In the genomic region with DNA sequence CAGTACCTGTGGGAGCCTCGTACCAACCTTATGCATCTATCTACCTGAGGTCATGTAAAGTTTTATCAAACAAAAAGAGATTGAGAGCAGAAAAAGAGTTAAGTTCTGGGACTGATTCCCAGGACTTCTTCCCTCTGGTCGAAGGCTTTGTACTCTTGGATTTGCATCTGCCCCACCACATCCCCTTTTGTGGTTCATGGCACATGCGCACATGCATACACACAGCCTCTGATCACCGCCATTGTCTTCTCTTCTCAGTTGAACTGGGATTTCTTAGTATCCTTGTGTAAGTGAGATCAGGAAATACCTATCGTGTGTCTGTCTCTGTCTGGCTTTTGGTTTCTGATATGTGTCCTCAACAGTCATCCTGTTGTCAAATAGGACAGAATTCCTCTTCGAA, we compare ENCODE assay signal across 27 mouse cellular contexts. TPM values are rescaled to one million over a fixed set of nuclear protein-coding genes. Genes with fewer than 3 reads are reported as not detected.
A peak's percentile ranks its signal among the peaks of the same experiment; 100 is the strongest.
DNase-seq lines count a peak whose midpoint lies in the region; ATAC-seq and TF ChIP-seq lines count a peak whose summit lies in the region.
"Had no signal": no experiment of that assay in that cellular context is flagged by ENCODE, and none has a peak within 500 bp of the region (broad histone marks: within the 10 kb centered on the region; RNA-seq: fewer than 3 reads in every experiment).

No protein-coding gene starts in this region.

- TF ChIP-seq RAD21 in MEL (IDR thresholded peaks at IDR 0.05; ENCODE audit: low read depth, low read length) = no peak

- no peak overlapping the region for H3K27ac ChIP-seq in MEL (ENCODE audit: control insufficient read depth, low read depth, low read length)
- H3K27ac ChIP-seq: embryonic facial prominence, embryonic 12.5 days; embryonic facial prominence, embryonic 15.5 days; forebrain, embryonic 15.5 days; heart, adult 2 months; heart, embryonic 10.5 days; heart, embryonic 13.5 days; hindbrain, embryonic 12.5 days; hindbrain, embryonic 15.5 days had no signal

- intact Hi-C loops in left cerebral cortex, postnatal 10 days (cut with DNase I) = no loop called here

- TF ChIP-seq CTCF in MEL (IDR thresholded peaks at IDR 0.05 in 2 of 3, conservative IDR thresholded peaks at IDR 0.05 in 1 of 3; ENCODE audit: control insufficient read depth in 1 of 3, insufficient read depth in 1 of 3, low read depth in 2 of 3, low read length in 3 of 3, poor library complexity in 1 of 3, severe bottlenecking in 1 of 3) = no peak

- H3K4me1 ChIP-seq in MEL (ENCODE audit: control insufficient read depth in 1 of 2, insufficient read depth in 2 of 2, low read length in 2 of 2) = peaks cover 0 to 7% of the 10 kb centered on the region in 2 experiments; a peak in 2 of 4 replicates
- H3K4me1 ChIP-seq: embryonic facial prominence, embryonic 12.5 days; embryonic facial prominence, embryonic 15.5 days had no signal

- H3K79me2 ChIP-seq in MEL (ENCODE audit: control insufficient read depth, insufficient read depth, low read length, poor library complexity) = no peaks in the 10 kb centered on the region

- no peak overlapping the region for H3K9ac ChIP-seq in MEL (ENCODE audit: control insufficient read depth, low read depth, low read length, poor library complexity, severe bottlenecking)
- H3K9ac ChIP-seq: embryonic facial prominence, embryonic 12.5 days; embryonic facial prominence, embryonic 15.5 days; forebrain, embryonic 15.5 days; heart, embryonic 13.5 days; hindbrain, embryonic 12.5 days; hindbrain, embryonic 15.5 days had no signal

- H3K9me3 ChIP-seq in MEL (replicated peaks; ENCODE audit: insufficient read depth, low read length) = no peaks in the 10 kb centered on the region
- H3K9me3 ChIP-seq: embryonic facial prominence, embryonic 12.5 days; embryonic facial prominence, embryonic 15.5 days; forebrain, embryonic 15.5 days; heart, embryonic 10.5 days; hindbrain, embryonic 12.5 days; hindbrain, embryonic 15.5 days had no signal

- no peak for TF ChIP-seq POLR2A in MEL (IDR thresholded peaks at IDR 0.05; ENCODE audit: control insufficient read depth in 1 of 2, insufficient read depth in 1 of 2, low read depth in 1 of 2, low read length in 2 of 2, poor library complexity in 1 of 2)

- peaks cover 0 to 2% of the 10 kb centered on the region in 2 experiments; a peak in 1 of 4 replicates for H3K36me3 ChIP-seq in MEL (ENCODE audit: control insufficient read depth in 1 of 2, insufficient read depth in 2 of 2, low read length in 2 of 2)
- H3K36me3 ChIP-seq: embryonic facial prominence, embryonic 12.5 days; embryonic facial prominence, embryonic 15.5 days; forebrain, embryonic 15.5 days; heart, embryonic 10.5 days; heart, embryonic 13.5 days; hindbrain, embryonic 12.5 days; hindbrain, embryonic 15.5 days had no signal

- ATAC-seq in common myeloid progenitor, adult 5-6 weeks (replicated peaks; ENCODE audit: low read depth, poor library complexity, severe bottlenecking) = 0 out of 2 replicates have a peak, but pooled peaks have one; percentile 73
- ATAC-seq in megakaryocyte progenitor cell, adult 5-6 weeks (replicated peaks; ENCODE audit: poor library complexity) = peak; percentile 46
- ATAC-seq: forebrain, embryonic 15.5 days; intestine, postnatal 0 days; Patski had no signal

- H3K27me3 ChIP-seq in MEL (ENCODE audit: control insufficient read depth in 1 of 2, insufficient read depth in 2 of 2, low read length in 2 of 2) = no peaks in the 10 kb centered on the region; a peak in 1 of 4 replicates
- H3K27me3 ChIP-seq: embryonic facial prominence, embryonic 12.5 days; embryonic facial prominence, embryonic 15.5 days; forebrain, embryonic 15.5 days; heart, embryonic 13.5 days; hindbrain, embryonic 12.5 days; hindbrain, embryonic 15.5 days had no signal

- peak; percentile 67 for DNase-seq in heart, adult 11 months
- DNase-seq in heart, postnatal 4 days = no peak
- peak; percentile 17 for DNase-seq in MEL (ENCODE audit: low read depth, low spot score)
- DNase-seq in yolk sac, embryonic 10.5 days (ENCODE audit: low spot score) = no peak
- no peak for DNase-seq in frontal cortex, postnatal 14 days (ENCODE audit: low spot score in 2 of 2)
- DNase-seq in left cerebral cortex, postnatal 10 days (ENCODE audit: extremely low spot score in 1 of 2, low spot score in 2 of 2) = no peak
- DNase-seq: adrenal gland, adult 2 months; adrenal gland, postnatal 14 days; B cell, adult 2 months; cerebellum, adult 11-12 months; cerebellum, adult 8-10 months; cerebellum, postnatal 10 days; cerebellum, postnatal 36 days; gastrocnemius, postnatal 10 days; heart, adult 2 months; heart, postnatal 14 days had no signal

- no peak overlapping the region for H3K4me3 ChIP-seq in MEL (ENCODE audit: control insufficient read depth in 1 of 2, insufficient read depth in 1 of 2, low read depth in 2 of 2, low read length in 2 of 2)
- H3K4me3 ChIP-seq: embryonic facial prominence, embryonic 12.5 days; embryonic facial prominence, embryonic 15.5 days; forebrain, embryonic 15.5 days; heart, adult 2 months; heart, embryonic 10.5 days; heart, embryonic 13.5 days; hindbrain, embryonic 12.5 days; hindbrain, embryonic 15.5 days had no signal

- no peak for TF ChIP-seq EP300 in MEL (IDR thresholded peaks at IDR 0.05; ENCODE audit: low read depth in 1 of 2, low read length in 2 of 2)

TF ChIP-seq in MEL, 35 proteins besides CTCF, POLR2A, EP300 and RAD21:
- TF ChIP-seq NRF1 (IDR thresholded peaks at IDR 0.05; ENCODE audit: insufficient read depth, low read depth, low read length, poor library complexity, severe bottlenecking) = 0 out of 2 replicates have a peak, but pooled peaks have one; percentile 11
- TF ChIP-seq ETS1 (IDR thresholded peaks at IDR 0.05; ENCODE audit: low read depth, low read length) = no peak
- TF ChIP-seq USF2 (IDR thresholded peaks at IDR 0.05; ENCODE audit: borderline replicate concordance in 1 of 2, insufficient read depth in 1 of 2, low read depth in 1 of 2, low read length in 2 of 2) = no peak
- TF ChIP-seq TCF12 (IDR thresholded peaks at IDR 0.05; ENCODE audit: low read depth, low read length) = no peak
- no peak for TF ChIP-seq POLR2AphosphoS5 (IDR thresholded peaks at IDR 0.05; ENCODE audit: borderline replicate concordance, low read depth, low read length)
- no peak for TF ChIP-seq E2F4 (IDR thresholded peaks at IDR 0.05; ENCODE audit: borderline replicate concordance, low read depth, low read length)
- no peak for TF ChIP-seq ZC3H11A (IDR thresholded peaks at IDR 0.05; ENCODE audit: low read depth, low read length)
- no peak for TF ChIP-seq UBTF (IDR thresholded peaks at IDR 0.05; ENCODE audit: borderline replicate concordance, insufficient read depth, low read depth, low read length)

RNA-seq across cellular contexts. Expression of gene Rbm24, which starts 20.7 kb away (rescaled TPM):
- 100 to 1,000 TPM; 262 to 288 TPM for total RNA-seq in heart, postnatal 4 days (2021)
- total RNA-seq in MEL (2012; rRNA removed) = not detected in 2 replicates
- polyA plus RNA-seq in MEL (2012; ENCODE audit: insufficient read depth in 1 of 2, insufficient read length in 2 of 2, low read depth in 1 of 2, low replicate concordance in 2 of 2, missing spikeins in 1 of 2) = not detected
- total RNA-seq in common myeloid progenitor, adult 5-6 weeks (2017) = not detected in 2 replicates
- total RNA-seq in megakaryocyte progenitor cell, adult 5-6 weeks (2015) = not detected in 2 replicates
- total RNA-seq in megakaryocyte progenitor cell, adult 5-6 weeks (2017) = not detected in 2 replicates
- 10 to 100 TPM; 26.7 to 29.5 TPM for total RNA-seq in left cerebral cortex, postnatal 10 days (2021)

Comparison
In these comparisons a context has a peak if more than half of its experiments do, and no peak if none do; other contexts are left out.
1. DNase-seq: peak in heart, adult 11 months (single experiment) and MEL (single experiment); none in heart, postnatal 4 days (single experiment), yolk sac, embryonic 10.5 days (single experiment), frontal cortex, postnatal 14 days (0 of 2) and left cerebral cortex, postnatal 10 days (0 of 2).
2. RNA of gene Rbm24, which starts 20.7 kb away (total RNA-seq): 262 to 288 TPM in heart, postnatal 4 days and 26.7 to 29.5 TPM in left cerebral cortex, postnatal 10 days; not detected in MEL, not detected in common myeloid progenitor, adult 5-6 weeks and not detected in megakaryocyte progenitor cell, adult 5-6 weeks; every median in the first group is over 10 times any median in the second.